Mouse (Mus musculus): Measurements from ENCODE around the gene Fblim1. TPM values are rescaled to one million over a fixed set of nuclear protein-coding genes. Genes with fewer than 3 reads are reported as not detected.
A peak's percentile ranks its signal among the peaks of the same experiment; 100 is the strongest.

The Fblim1 gene
- polyA plus RNA-seq, 1 experiment: 95.1 TPM

DNA sequence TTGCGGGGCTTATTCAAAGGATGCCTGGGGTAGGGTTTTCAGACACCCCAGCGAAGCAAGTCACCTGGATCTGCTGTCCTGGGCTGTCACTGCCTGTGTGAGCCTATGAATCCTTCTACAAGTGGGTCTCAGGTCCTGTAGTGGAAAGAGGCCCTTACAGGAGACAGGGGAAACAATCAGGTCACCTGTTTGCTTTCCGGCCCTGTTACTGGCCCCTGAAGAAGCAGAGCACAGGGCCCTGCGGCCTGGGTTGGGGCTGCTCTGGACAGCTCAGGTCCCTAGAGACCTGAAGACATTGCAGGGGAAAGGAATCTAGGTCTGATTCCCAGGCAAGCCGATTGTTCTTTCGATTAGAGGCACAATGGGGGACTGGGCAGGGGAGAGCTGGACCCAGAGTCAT lies 5.5 kb downstream of the Fblim1 start:
- DNase-seq (ENCODE audit: low spot score): no peak

DNA sequence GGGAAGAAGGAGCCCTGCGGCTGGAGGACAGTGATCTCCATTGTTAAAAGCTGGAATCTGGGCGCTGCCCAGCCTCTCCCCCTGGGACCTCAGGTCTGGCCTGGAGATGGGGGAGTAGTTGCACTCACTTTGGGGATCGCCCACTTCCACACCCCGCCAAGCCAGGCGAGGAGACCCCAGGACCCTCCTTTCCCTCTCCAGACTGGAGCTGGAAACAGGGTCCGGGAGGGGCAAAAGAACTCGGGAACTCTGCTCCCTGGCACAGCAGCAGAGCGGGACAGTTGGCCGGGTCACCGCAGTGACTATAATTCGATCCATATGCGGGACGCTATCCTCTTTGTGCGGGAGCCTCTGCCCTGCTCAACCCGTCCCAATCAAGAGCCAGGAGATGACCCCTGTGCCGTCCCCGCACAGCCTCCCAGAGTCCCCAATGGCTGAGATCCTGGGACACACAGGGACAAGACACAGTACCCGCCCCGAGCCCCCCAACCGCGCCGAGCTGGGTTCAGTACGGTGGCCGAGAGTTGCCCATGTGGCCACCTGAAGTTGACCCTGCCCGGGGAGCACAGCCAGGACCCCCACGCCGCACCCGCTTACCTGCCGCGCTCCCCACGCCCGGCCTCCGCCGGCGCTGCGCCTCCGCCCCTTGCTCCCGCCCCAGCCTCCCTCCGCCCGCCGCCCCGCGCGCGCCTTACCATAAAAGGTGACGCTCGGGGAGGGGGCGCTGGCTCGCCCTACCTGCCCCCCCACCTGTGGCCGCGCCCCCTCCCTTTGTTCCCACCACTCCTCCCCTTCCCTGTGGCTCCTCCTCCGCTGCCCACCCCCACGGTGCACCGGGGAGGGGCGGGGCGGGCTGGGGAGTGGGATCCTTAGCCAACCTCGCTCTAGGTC lies 6.4 kb downstream of the Fblim1 start:
- no peak for DNase-seq (ENCODE audit: low spot score)

DNA sequence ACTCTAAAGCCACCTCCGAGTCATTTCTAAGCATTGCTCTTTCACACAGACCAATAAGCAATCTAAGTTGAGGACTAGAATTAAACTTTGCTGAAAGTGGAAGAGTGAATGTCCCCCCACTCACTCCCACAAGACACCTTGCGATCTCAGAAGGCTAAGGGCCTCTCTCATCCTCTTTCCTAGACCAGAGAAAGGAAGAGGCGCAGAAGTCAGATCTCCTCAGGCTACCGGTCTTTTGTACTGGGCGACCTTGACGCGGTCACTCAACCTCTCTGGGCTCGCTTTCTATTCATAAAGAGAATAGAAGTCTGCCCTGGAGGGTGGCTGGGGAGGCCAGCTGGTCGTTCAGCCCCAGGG lies 7.0 kb downstream of the Fblim1 start:
- DNase-seq (ENCODE audit: low spot score): no peak

- DNase-seq (ENCODE audit: low spot score): no peak
Observed at GRCm38 (mm10) chr4:141598199-141598893, 7.5 kb downstream of the Fblim1 start.

DNA sequence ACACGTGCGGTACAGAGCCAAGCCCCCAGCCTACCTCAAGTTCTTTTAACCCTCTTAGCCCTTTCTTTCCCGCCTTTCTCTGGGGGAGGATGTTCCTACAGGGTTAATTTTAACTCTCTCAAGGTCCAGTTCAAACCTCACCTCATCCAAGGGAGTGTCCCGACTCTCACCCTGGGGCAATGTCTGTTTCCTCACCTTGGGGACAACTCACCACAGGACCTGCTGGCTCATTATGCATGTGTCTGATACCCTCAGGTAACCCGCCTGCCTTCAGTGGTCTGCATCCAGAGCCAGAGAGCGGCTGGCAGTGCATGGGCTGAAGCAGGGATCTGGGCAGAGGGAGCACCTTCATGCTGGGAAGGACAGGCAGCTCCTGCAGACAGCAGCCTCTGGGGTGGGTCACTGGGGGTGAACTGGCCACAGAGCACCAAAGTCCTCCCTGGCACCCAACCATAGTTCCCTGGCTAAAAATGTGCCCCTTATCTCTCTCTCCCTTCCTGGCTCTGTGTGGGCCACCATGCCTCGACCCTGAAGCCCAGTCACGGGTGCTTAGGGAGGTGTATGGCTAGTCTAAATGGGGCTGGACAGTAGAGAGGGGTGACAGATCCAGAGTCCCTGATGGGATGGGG lies 9.1 kb downstream of the Fblim1 start:
- DNase-seq (ENCODE audit: low spot score): no peak

DNA sequence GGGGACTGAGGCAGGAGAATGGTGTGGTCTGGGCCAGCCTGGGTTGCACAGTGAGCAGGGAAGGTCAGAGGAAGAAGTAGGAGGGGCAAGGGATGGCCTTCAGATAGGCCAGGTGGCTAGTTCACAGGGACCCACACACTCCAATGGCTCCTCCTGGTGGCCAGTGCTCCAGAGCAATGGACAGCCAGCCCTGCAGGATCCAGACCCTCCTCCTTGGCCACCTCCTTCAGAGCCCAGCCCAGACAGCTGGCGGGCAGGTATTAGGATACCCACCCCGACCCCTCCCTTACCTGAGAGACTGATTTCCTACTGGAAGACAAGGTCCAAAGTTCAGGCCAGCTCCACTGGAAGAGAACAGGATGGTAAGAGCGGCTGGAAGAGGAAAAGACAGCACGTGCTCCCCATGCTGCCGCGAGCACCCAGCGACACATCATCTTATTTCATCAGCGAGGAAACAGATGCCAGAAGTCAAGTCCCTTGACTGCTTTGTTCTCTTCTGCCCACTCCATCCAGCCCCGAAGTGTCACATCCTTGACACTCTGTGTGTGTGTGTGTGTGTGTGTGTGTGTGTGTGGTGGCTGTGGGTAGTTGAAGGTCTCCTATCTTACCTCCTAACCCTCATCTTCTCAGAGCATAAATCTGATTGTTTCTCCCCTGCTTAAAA lies 10.2 kb downstream of the Fblim1 start:
- no peak for DNase-seq (ENCODE audit: low spot score)

DNA sequence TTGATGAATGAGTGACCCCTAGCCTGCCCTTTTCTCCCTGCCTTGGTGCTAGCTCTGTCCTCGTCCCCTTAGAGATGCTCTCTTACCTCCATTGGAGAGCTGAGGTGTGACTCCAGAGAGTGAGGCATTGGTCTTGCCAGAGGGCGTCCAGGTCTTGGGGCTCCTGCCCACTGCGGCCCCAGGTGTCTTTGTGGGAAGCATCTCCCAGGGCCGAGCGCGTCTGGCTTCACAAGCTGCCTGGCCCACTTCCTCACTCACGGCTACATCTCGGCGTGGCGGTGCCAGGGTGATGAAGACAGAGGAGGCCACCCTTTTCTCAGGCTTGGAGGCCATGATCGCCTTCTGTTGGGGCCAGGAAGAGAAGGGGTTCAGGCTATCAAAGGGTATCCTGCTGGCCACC lies 10.8 kb downstream of the Fblim1 start:
- no peak for DNase-seq (ENCODE audit: low spot score)

DNA sequence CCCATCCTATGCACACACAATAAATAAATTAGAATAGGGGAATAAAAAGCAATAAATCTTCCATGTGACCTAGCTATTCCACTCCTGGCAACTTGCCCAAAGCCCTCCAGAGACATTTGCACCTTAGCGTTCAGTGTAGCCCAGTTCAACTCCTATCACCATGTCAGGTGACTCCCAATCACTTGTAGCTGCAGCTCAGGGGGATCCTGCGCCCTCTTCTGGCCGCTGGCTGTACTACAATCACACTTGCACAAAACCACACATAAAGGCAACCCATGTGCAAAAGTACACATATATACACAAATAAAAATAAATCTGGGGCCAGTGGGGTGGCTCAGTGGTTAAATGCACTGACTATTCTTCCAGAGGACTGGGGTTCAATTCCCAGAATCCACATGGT lies 14.3 kb downstream of the Fblim1 start:
- DNase-seq (ENCODE audit: low spot score): no peak

DNA sequence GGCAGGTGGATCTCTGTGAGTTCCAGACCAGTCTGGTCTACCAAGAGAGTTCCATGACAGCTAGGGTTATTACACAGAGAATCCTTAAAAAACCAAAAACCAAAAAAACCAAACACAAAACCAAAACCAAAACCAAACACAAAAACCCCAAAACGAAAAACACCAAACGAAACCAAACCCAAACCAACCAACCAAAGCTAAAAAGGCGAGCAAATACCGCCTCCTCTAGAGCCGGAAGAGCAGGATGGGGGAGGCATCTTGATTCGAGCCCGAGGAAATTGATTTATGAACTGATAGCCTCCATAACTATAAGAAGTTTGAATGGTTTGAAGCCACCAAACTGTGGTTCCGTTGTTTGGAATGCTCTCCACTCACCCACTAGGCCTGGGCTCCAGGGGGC lies 22.0 kb downstream of the Fblim1 start:
- DNase-seq (ENCODE audit: low spot score): no peak

- no peak for DNase-seq (ENCODE audit: low spot score)
Observed at GRCm38 (mm10) chr4:141581051-141581450, 24.8 kb downstream of the Fblim1 start.

- DNase-seq (ENCODE audit: low spot score): no peak
Observed at GRCm38 (mm10) chr4:141578833-141579232, 27.1 kb downstream of the Fblim1 start.

DNA sequence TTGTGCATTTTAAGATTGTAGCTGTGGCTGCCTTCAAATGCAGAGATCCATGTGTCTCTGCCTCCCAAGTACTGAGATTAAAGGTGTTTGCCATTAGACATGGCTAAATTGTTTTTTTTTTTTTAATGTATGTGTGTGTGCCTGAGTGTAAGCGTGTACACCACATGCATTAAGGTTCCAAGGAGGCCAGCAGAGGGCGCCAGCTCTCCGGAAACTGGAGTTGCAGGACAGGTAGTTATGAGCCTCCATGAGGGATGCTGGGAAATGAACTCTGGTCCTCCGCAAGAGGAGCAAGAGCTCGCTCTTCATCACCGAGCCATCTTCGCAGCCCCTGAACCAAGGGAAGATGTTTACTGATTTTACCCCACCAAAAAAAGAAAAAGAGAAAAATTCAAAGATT lies 29.0 kb downstream of the Fblim1 start:
- DNase-seq (ENCODE audit: low spot score): no peak

- DNase-seq (ENCODE audit: low spot score): no peak
Observed at GRCm38 (mm10) chr4:141576404-141576803, 29.5 kb downstream of the Fblim1 start.

DNA sequence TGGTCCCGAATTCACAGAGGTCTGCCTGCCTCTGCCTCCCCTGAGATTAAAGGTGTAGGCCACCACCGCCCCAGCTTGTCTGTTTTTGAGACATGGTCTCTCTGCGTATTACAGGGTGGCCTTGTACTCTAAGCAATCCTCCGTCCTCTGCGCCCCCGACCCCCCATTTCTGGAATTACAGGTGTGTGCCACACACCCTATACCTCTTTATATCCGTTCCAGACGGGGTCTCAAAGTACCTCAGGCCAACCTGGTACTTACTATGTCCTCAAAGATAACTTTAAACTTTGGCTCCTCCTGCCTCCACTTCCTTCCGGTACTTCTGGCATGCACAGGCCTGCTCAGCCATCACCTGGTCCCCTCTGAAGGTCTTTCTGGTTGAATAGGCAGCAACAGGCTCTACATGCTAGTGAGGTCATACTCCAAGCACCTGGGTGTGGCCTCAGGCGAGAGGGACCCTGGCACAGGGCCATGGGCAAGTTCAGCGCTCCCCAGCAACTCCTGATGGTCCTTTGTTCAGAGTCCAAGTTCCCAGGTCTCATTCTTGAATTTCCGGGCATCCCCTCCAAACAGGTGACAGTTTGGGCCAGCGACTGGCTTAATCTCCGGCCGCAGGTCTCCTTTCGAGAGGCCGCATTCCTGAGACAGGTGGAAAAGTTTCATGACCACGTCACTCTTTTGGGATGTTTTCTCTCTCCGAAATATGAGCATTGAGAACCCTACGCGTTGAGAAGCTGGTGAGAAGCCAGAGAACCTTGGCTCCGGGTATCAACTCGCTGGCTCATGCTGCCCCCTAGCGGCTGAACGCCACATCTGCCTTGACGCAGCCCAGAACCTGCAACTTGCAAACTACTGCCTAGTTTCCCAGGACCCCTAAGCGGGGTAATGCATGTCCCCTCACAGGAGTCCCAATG lies 30.9 kb downstream of the Fblim1 start:
- DNase-seq (ENCODE audit: low spot score): peak; percentile 78

DNA sequence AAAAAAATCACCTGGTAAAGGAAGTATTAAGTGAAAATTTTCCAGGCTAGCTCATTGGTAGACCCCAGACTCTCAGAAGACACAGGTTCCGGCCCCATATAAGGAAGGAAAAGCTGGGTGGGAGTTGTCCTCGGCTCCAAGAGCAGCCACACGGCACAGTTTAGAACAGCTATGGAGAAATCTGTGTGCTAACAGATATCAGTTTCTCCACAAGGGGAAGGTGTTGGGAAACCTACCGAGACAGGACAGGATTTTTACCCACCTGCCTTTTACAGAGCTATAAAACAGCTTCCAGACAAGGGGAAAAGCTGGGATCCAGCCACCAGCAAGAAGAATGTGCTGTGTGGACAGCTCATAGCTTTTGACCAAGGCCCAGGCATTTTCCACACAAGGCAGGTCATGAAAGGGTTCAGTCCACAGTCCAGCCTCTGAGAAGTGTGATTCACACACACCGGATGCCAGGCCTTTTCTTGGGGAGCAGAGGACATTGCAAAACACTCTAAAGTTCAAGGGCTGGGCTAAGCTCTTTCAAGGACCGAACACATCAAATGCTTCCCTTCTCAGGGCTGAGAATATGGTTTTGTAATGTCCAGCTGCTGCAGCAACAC lies 32.4 kb downstream of the Fblim1 start:
- DNase-seq (ENCODE audit: low spot score): no peak

- DNase-seq (ENCODE audit: low spot score): no peak
Observed at GRCm38 (mm10) chr4:141572668-141573358, 33.1 kb downstream of the Fblim1 start.

DNA sequence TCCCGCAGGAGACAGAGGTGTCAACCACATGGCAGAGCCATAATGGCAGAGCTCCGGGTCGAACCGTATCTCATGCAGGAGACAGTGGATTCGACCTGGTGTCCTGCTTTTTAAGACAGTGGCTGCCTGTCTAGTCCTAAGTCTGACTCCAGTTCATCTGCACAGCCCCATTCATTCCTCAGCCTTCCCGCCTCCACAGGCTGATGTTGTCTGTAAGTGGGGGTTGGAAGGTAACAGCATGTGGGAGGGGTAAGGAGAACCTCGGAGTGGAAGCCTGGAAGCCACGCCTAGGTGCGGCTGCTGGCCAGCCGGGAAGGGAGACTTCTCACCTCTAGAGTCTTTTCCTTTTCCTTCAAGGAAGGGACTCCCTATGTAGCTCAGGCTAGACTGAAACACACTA lies 34.0 kb downstream of the Fblim1 start:
- no peak for DNase-seq (ENCODE audit: low spot score)

DNA sequence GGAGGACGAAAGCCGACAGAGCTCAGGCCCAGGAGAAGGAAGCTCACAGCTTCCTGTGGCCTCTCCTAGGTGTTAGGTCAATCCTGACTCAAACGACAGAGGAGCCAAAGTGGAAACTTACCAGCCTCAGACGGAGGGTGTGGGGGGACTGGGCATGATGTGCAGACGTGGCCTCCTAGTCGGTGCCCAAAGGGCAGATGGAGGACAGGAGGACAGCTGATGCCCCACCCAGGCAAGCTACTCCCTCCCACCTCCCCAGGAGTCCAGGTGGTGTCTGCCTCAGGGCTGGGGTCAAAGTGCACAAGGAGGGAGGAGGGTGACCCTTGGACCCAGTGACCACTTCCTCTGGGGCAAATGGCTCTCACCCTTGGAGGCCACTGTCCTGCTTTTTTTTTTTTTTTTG lies 34.6 kb downstream of the Fblim1 start:
- no peak for DNase-seq (ENCODE audit: low spot score)

GRCm38 (mm10) chr4:141570821-141571220 lies 35.1 kb downstream of the Fblim1 start:
- no peak for DNase-seq (ENCODE audit: low spot score)

DNA sequence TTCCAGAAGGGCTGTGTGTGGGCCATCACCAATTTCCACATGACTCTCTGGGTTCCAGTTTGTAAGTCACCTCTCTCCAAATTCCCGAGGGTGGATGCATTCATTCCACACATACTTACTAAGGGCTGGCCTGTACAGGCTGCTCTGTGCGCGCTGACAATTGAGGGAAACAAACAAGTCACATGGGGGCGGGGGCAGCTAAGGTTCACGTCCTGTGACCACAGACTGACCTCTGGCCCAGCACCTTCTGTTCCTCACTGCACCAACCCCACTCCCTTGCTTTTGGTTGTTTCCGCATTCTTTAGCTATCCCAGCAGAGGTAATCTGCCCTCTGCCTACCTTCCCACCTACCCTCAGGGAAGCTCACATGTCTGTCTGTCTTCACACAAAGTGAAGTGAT lies 35.9 kb downstream of the Fblim1 start:
- DNase-seq (ENCODE audit: low spot score): no peak
